Mouse (Mus musculus) midbrain, embryonic 11.5 days (tissue): ENCODE data around the gene 9130213A22Rik. TPM values are rescaled to one million over a fixed set of nuclear protein-coding genes. Genes with fewer than 3 reads are reported as not detected.
"Not testable (repeated sequence)": the region's sequence is repeated elsewhere in the genome, so short reads cannot be mapped to it uniquely, and the experiment has no call there.

Source experiments
- ATAC-seq: fragments of 200-750 bp; cut with Nextera tagmentation; 2 replicates; pipeline ENCODE4 v1.8.0; 2017; ENCODE audit warnings: moderate TSS enrichment, moderate library complexity; ENCODE audit not compliant: low FRiP score
- DNase-seq: peaks from one replicate; pipeline ENCODE4 v3.0.0; 2015; ENCODE audit warnings: low spot score; ENCODE audit errors: missing footprints
- H3K27ac ChIP-seq: fragments of 300-500 bp; sonication (generic); 2 replicates; pipeline ENCODE4 v1.5.1; 2014; ENCODE audit warnings: low read depth, low read length
- H3K27me3 ChIP-seq: fragments of 300-500 bp; sonication (generic); 2 replicates; pipeline ENCODE4 v1.6.1; 2014; ENCODE audit warnings: mild to moderate bottlenecking, low read length, moderate library complexity, mixed read lengths; ENCODE audit not compliant: control insufficient read depth, insufficient read depth
- H3K36me3 ChIP-seq: fragments of 300-500 bp; sonication (generic); 2 replicates; pipeline ENCODE4 v1.6.1; 2014; ENCODE audit warnings: mild to moderate bottlenecking, low read length, moderate library complexity, mixed read lengths; ENCODE audit not compliant: control insufficient read depth, insufficient read depth
- H3K4me1 ChIP-seq: fragments of 300-500 bp; sonication (generic); 2 replicates; pipeline ENCODE4 v1.6.1; 2014; ENCODE audit warnings: low read length; ENCODE audit not compliant: control insufficient read depth, insufficient read depth
- H3K4me2 ChIP-seq: fragments of 300-500 bp; sonication (generic); 2 replicates; pipeline ENCODE4 v1.6.1; 2014; ENCODE audit warnings: mild to moderate bottlenecking, moderate library complexity
- H3K4me3 ChIP-seq: fragments of 300-500 bp; sonication (generic); 2 replicates; pipeline ENCODE4 v1.5.1; 2014; ENCODE audit warnings: low read depth, low read length
- H3K9ac ChIP-seq: fragments of 300-500 bp; sonication (generic); 2 replicates; pipeline ENCODE4 v1.6.1; 2014; ENCODE audit warnings: low read length
- H3K9me3 ChIP-seq: fragments of 300-500 bp; sonication (generic); 2 replicates; pipeline ENCODE4 v1.6.1; 2016; ENCODE audit warnings: low read length; ENCODE audit not compliant: control insufficient read depth
- WGBS: fragments of 180-500 bp; shearing (Covaris S2); extraction: QIAGEN DNeasy Blood & Tissue Kit; methylation state at CpG from one replicate; pipeline ENCODE4 v1.1.7; 2014; 5-methylcytosine and 5-hydroxymethylcytosine counted together
- polyA plus RNA-seq: library from polyadenylated mRNA; unstranded; fragments of >200 nt; fragmentation: Nextera tagmentation; extraction: Ambion mirVana; gene quantifications from 2 replicates; pipeline ENCODE4 v1.2.1, GENCODE M21; 2014

Gene 9130213A22Rik
- polyA plus RNA-seq, 1 experiment from 2014 or later: 0.11 TPM

- 87% methylated on average over 7 of the region's 7 CpGs for WGBS
- not testable (repeated sequence) for H3K9ac ChIP-seq, H3K4me3 ChIP-seq, DNase-seq, H3K27ac ChIP-seq, H3K27me3 ChIP-seq, ATAC-seq, H3K9me3 ChIP-seq, H3K36me3 ChIP-seq, H3K4me2 ChIP-seq
- peaks cover 49% of the 10 kb centered on the region for H3K4me1 ChIP-seq
Observed at GRCm38 (mm10) chr11:69093856-69094255, 28.5 kb downstream of the 9130213A22Rik start.

DNA sequence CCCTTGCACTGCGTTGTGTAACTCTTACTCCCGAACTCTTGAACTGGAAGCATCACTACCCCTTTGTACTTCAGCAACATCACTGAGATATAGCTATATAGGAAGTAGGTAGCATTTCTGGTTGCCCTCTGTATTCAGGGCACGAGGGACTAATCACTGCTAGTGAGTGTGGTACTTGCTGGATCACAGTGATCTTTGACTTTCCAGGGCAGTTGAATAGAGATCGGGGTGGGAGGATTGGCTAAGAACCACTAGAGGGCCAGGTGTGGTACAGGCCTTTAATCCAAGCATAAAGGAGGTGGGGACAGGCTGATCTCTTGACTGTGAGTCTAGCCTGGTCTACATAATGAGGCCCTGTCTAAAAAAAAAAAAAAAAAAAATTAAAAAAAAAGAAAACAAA is 29.5 kb downstream of the 9130213A22Rik start:
- H3K4me2 ChIP-seq: no peak overlapping the region
- peaks cover 40% of the 10 kb centered on the region for H3K4me1 ChIP-seq
- ATAC-seq: no peak
- no peak overlapping the region for H3K9ac ChIP-seq
- H3K27me3 ChIP-seq: 0 out of 2 replicates have a peak, but pooled peaks cover 2% of the 10 kb centered on the region
- no peak overlapping the region for H3K4me3 ChIP-seq
- no peak for DNase-seq
- WGBS: 89% methylated on average over 4 of the region's 4 CpGs
- H3K9me3 ChIP-seq: no peaks in the 10 kb centered on the region
- H3K36me3 ChIP-seq: no peaks in the 10 kb centered on the region; the same call in 1 of the 2 replicates
- no peak overlapping the region for H3K27ac ChIP-seq

DNA sequence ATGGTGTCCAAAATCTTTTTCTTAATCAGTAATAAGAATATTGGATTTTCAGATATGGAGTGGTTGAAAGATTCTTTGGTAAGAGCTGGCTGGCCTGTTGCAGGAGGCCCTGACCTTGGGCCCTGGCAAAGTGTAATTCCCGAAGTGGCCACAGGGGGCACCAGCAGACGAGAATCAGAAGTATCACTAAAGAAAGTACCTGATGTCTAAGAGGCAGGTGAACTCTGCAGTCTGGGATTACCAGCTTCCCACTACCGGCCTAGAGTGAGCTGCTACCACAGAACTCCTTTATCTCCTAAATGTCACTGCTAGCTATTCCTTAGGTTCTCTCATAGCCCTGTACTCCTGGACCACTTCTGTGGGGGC is 30.0 kb downstream of the 9130213A22Rik start:
- Histone ChIP-seq H3K36me3 (no peaks in the 10 kb centered on the region; the same call in 1 of the 2 replicates), H3K4me3 (no peak overlapping the region), H3K9me3 (no peaks in the 10 kb centered on the region), H3K27me3 (0 out of 2 replicates have a peak, but pooled peaks cover 2% of the 10 kb centered on the region), H3K4me2 (no peak overlapping the region), H3K9ac (no peak overlapping the region), H3K4me1 (peaks cover 35% of the 10 kb centered on the region), H3K27ac (no peak overlapping the region)
- 8% methylated on average over 3 of the region's 3 CpGs for WGBS
- DNase-seq (peak; percentile 99), ATAC-seq (no peak)

DNA sequence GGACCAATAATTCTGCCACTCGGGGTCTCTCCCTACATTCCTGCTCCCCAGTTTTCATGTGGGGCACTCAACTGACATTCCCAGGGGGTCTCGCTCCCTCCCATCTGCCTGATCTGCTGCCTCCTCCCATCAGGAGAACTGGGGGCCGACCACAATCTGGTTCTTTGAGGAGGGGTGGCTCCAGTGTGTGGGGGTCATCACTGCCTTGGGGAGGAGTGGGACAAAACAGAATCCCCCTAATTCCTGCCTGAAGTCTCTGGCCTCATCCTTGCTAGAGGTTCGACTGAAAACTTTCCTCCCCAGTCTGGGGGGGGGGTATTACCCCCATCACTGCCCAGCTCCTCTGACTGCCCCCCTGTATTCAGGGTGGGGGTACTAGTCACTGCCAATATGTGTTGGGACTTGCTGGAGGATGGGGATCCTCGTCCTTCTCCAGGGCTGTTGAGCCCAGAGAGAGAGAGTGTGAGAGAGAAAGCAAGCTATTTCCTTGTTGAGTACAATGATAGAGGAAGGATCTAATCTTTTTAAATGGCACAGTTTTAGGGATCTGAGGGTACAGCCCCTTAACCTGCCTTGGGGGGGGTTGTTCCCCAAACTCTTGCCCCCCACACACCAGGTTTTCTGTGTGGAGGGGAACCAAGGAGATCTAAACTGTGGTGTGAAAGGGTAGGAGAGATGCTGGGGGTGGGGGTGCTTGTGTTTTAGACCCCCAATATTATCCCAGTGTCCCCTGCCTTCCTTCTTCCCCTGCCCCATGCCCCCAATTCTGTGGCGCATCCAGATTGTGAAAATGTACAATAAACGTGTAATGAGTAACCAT is 30.6 kb downstream of the 9130213A22Rik start:
- H3K4me1 ChIP-seq: peaks cover 29% of the 10 kb centered on the region
- 62% methylated on average over 7 of the region's 7 CpGs for WGBS

DNA sequence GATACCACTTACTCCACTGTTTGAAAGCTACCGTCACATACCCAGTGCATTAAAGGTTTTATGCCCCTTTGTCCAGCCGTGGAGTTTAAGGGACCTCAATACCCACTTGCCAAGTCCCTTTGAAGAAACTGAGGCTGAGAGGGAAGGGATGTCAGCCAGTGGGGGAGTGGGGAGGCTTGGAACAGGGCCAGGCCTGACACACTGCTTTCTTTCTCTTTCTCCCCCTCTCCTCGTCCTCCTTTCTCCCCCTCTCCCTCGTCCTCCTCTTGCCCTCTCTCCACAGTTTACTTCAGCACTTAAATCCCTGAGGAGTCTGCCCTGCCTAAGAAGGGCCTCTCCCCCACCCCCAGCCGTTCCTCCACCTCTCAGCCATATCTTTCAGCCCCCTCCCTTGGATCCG is 32.0 kb downstream of the 9130213A22Rik start:
- Histone ChIP-seq H3K27me3 (no peaks in the 10 kb centered on the region), H3K9ac (no peak overlapping the region; the same call in 1 of the 2 replicates), H3K36me3 (no peaks in the 10 kb centered on the region; the same call in 1 of the 2 replicates), H3K4me1 (peaks cover 16% of the 10 kb centered on the region), H3K27ac (no peak overlapping the region; the same call in 1 of the 2 replicates), H3K9me3 (no peaks in the 10 kb centered on the region), H3K4me3 (no peak overlapping the region), H3K4me2 (no peak overlapping the region)
- 72% methylated on average over 6 of the region's 6 CpGs for WGBS
- DNase-seq (peak; percentile 81), ATAC-seq (no peak)

More for the DNA sequence above, 30.6 kb downstream of the 9130213A22Rik start:
- H3K9me3 ChIP-seq: no peaks in the 10 kb centered on the region
- H3K36me3 ChIP-seq: no peaks in the 10 kb centered on the region; the same call in 1 of the 2 replicates
- no peak overlapping the region for H3K9ac ChIP-seq
- DNase-seq: no peak
- H3K27me3 ChIP-seq: 0 out of 2 replicates have a peak, but pooled peaks cover 2% of the 10 kb centered on the region
- no peak for ATAC-seq
- H3K4me2 ChIP-seq: no peak overlapping the region
- no peak overlapping the region for H3K27ac ChIP-seq
- H3K4me3 ChIP-seq: no peak overlapping the region

DNA sequence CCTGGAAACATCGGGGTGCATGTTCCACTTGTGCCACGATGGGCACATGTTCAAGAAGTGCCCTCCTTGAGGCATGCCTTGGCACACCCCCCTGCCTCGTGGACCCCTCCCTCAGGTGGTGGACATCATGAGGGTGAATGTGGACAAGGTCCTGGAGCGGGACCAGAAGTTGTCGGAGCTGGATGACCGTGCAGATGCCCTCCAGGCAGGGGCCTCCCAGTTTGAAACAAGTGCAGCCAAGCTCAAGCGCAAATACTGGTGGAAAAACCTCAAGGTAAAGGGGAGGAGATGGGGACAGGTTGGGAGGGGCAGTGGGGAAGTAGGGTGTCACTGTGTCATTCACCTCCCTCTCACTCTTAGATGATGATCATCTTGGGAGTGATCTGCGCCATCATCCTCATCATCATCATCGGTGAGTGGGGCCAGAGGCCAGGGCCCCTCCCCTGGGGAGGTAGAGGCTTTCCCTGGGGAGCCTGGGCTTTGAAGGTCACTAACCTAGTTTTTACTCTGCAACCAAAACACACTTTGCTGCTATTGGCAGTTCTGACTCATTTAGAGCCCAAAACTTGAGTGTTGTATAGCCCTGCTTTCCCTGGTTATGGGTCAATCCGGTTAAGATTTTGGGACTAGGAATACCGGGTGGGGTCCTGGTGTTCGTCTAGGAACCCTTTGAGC is 32.6 kb downstream of the 9130213A22Rik start:
- H3K9ac ChIP-seq: peak overlapping the region; percentile 93
- H3K27me3 ChIP-seq: no peaks in the 10 kb centered on the region
- no peaks in the 10 kb centered on the region; the same call in 1 of the 2 replicates for H3K36me3 ChIP-seq
- no peak overlapping the region for H3K27ac ChIP-seq
- ATAC-seq (no peak), DNase-seq (no peak)
- WGBS: 90% methylated on average over 12 of the region's 12 CpGs
- H3K9me3 ChIP-seq: no peaks in the 10 kb centered on the region
- peak overlapping the region; percentile 98 for H3K4me3 ChIP-seq
- peak overlapping the region; percentile 91 for H3K4me2 ChIP-seq
- H3K4me1 ChIP-seq: peaks cover 15% of the 10 kb centered on the region

- H3K27me3 ChIP-seq: no peaks in the 10 kb centered on the region
- peak overlapping the region; percentile 75 for H3K27ac ChIP-seq
- no peaks in the 10 kb centered on the region; the same call in 1 of the 2 replicates for H3K36me3 ChIP-seq
- ATAC-seq (no peak), DNase-seq (peak; percentile 90)
- H3K4me2 ChIP-seq: peak overlapping the region; percentile 91
- peak overlapping the region; percentile 93 for H3K9ac ChIP-seq
- 12% methylated on average over 25 of the region's 25 CpGs for WGBS
- no peaks in the 10 kb centered on the region for H3K9me3 ChIP-seq
- peak overlapping the region; percentile 98 for H3K4me3 ChIP-seq
- peaks cover 13% of the 10 kb centered on the region for H3K4me1 ChIP-seq
Observed at GRCm38 (mm10) chr11:69088856-69089615, 33.4 kb downstream of the 9130213A22Rik start.

- WGBS: under 1% methylated on average over 66 of the region's 67 CpGs
- ATAC-seq: peak; percentile 86
Observed at GRCm38 (mm10) chr11:69088103-69088855, 34.1 kb downstream of the 9130213A22Rik start, which contains the start of gene Vamp2. Gene Vamp2, plus strand, starts transcription at chr11:69088490.

More at GRCm38 (mm10) chr11:69088103-69088855, 34.1 kb downstream of the 9130213A22Rik start, which contains the start of gene Vamp2:
- H3K9me3 ChIP-seq: no peaks in the 10 kb centered on the region
- peak within 1 kb of the TSS; percentile 98 for H3K4me3 ChIP-seq
- peak; percentile 100 for DNase-seq
- peak within 1 kb of the TSS; percentile 91 for H3K4me2 ChIP-seq
- H3K27me3 ChIP-seq: no peaks in the 10 kb centered on the region
- peak within 1 kb of the TSS; percentile 75 for H3K27ac ChIP-seq
- no peaks in the 10 kb centered on the region; the same call in 1 of the 2 replicates for H3K36me3 ChIP-seq
- peak within 1 kb of the TSS; percentile 93 for H3K9ac ChIP-seq
- peaks cover 13% of the 10 kb centered on the region for H3K4me1 ChIP-seq
